Mouse (Mus musculus): ENCODE data around the gene Gm38119. TPM values are rescaled to one million over a fixed set of nuclear protein-coding genes. Genes with fewer than 3 reads are reported as not detected.
"Not testable (repeated sequence)": the region's sequence is repeated elsewhere in the genome, so short reads cannot be mapped to it uniquely, and the experiment has no call there.

Gm38119 gene
- polyA plus RNA-seq, 1 experiment from 2014 or later = not detected

DNA sequence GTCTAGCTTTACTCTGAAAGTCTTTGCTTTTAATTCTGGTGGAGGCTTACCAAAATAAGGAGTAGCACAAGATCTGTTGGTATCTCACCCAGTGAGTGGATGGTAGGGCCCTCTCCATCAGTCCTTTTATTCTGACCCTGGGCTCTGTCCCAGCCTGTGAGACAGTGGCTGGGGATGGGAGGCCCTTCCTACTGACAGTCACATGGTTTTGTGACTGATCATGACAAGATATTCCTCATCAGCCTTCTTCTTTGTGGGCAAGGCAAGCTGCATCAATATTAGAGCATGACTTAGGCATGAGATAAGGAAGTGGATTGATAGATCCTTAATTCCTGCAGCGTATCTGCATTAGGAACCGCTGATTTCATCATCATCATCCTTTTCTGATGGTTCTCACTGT, 29.9 kb downstream of the Gm38119 start, which contains the start of gene Lce1e:
Gene Lce1e (minus strand): TSS at position 101 of the 400 bp plus-strand sequence.
- Histone ChIP-seq H3K4me2 (ENCODE audit: low read depth, low read length) (no peak within 1 kb of the TSS), H3K27me3 (ENCODE audit: control insufficient read depth, insufficient read depth, low read length) (no peaks in the 10 kb centered on the region), H3K4me3 (replicated peaks; ENCODE audit: low read length) (no peak within 1 kb of the TSS), H3K9me3 (replicated peaks; ENCODE audit: control insufficient read depth, low read length) (no peaks in the 10 kb centered on the region), H3K4me1 (ENCODE audit: control insufficient read depth, insufficient read depth, low read length) (no peaks in the 10 kb centered on the region), H3K36me3 (ENCODE audit: control insufficient read depth, insufficient read depth, low read length) (no peaks in the 10 kb centered on the region), H3K9ac (ENCODE audit: low read length) (no peak within 1 kb of the TSS), H3K27ac (ENCODE audit: low read length) (no peak within 1 kb of the TSS)
- 71% methylated on average over 2 of the region's 2 CpGs for WGBS
- no peak for ATAC-seq (ENCODE audit: insufficient read depth, low FRiP score)

GRCm38 (mm10) chr3:92694613-92695012, 44.3 kb downstream of the Gm38119 start:
- no peaks in the 10 kb centered on the region for H3K36me3 ChIP-seq (ENCODE audit: control insufficient read depth, insufficient read depth, low read length)
- H3K9ac ChIP-seq (ENCODE audit: low read length) = no peak overlapping the region
- WGBS = 15% methylated on average over 1 of the region's 1 CpGs
- H3K4me2 ChIP-seq (ENCODE audit: low read depth, low read length) = no peak overlapping the region
- no peak overlapping the region for H3K4me3 ChIP-seq (replicated peaks; ENCODE audit: low read length)
- ATAC-seq (ENCODE audit: insufficient read depth, low FRiP score) = no peak
- no peak overlapping the region for H3K27ac ChIP-seq (ENCODE audit: low read length)
- no peaks in the 10 kb centered on the region for H3K27me3 ChIP-seq (ENCODE audit: control insufficient read depth, insufficient read depth, low read length)
- no peaks in the 10 kb centered on the region for H3K9me3 ChIP-seq (replicated peaks; ENCODE audit: control insufficient read depth, low read length)
- no peaks in the 10 kb centered on the region for H3K4me1 ChIP-seq (ENCODE audit: control insufficient read depth, insufficient read depth, low read length)

- Histone ChIP-seq H3K4me3 (replicated peaks; ENCODE audit: low read length) (no peak overlapping the region), H3K4me2 (ENCODE audit: low read depth, low read length) (no peak overlapping the region), H3K4me1 (ENCODE audit: control insufficient read depth, insufficient read depth, low read length) (no peaks in the 10 kb centered on the region), H3K9me3 (replicated peaks; ENCODE audit: control insufficient read depth, low read length) (no peaks in the 10 kb centered on the region), H3K27ac (ENCODE audit: low read length) (no peak overlapping the region), H3K27me3 (ENCODE audit: control insufficient read depth, insufficient read depth, low read length) (no peaks in the 10 kb centered on the region), H3K36me3 (ENCODE audit: control insufficient read depth, insufficient read depth, low read length) (no peaks in the 10 kb centered on the region), H3K9ac (ENCODE audit: low read length) (no peak overlapping the region)
- no peak for ATAC-seq (ENCODE audit: insufficient read depth, low FRiP score)
Measured at GRCm38 (mm10) chr3:92691688-92692087, 47.2 kb downstream of the Gm38119 start.

DNA sequence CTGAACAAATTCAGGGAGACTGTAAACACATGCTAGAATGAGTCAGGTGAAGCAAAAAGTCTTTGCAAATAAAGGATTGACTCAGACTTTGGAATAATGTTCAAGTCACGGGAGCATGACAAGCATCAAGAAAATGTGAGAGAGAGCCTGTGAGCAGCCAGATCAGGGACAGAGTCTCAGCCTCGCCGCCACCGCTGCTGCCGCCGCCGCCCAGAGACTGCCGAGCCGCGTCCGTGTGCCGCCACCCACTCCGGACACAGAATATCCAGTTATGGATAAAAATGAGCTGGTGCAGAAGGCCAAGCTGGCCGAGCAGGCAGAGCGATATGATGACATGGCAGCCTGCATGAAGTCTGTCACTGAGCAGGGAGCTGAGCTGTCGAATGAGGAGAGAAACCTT, 49.7 kb downstream of the Gm38119 start:
- not testable (repeated sequence) for ATAC-seq (ENCODE audit: insufficient read depth, low FRiP score); H3K9ac ChIP-seq (ENCODE audit: low read length); H3K4me3 ChIP-seq (replicated peaks; ENCODE audit: low read length); H3K36me3 ChIP-seq (ENCODE audit: control insufficient read depth, insufficient read depth, low read length); H3K9me3 ChIP-seq (replicated peaks; ENCODE audit: control insufficient read depth, low read length); H3K27me3 ChIP-seq (ENCODE audit: control insufficient read depth, insufficient read depth, low read length); H3K27ac ChIP-seq (ENCODE audit: low read length); H3K4me2 ChIP-seq (ENCODE audit: low read depth, low read length); H3K4me1 ChIP-seq (ENCODE audit: control insufficient read depth, insufficient read depth, low read length)
- whole genome bisulfite sequencing = 54% methylated on average over 16 of the region's 16 CpGs

Other genes with a start within 250 kb of the Gm38119 start
- gene Sprr4, start 238.6 kb downstream of the Gm38119 start, polyA plus RNA-seq (2015; fragmentation: Nextera tagmentation; extraction: Ambion mirVana) = not detected in 2 replicates
- not detected in 2 replicates for gene 2310046K23Rik, start 204.6 kb downstream of the Gm38119 start, polyA plus RNA-seq (2015; fragmentation: Nextera tagmentation; extraction: Ambion mirVana)
- 1.3 and 2.0 TPM in 2 replicates for gene Ivl, start 165.4 kb downstream of the Gm38119 start, polyA plus RNA-seq (2015; fragmentation: Nextera tagmentation; extraction: Ambion mirVana)
- gene Smcp, start 150.1 kb downstream of the Gm38119 start, polyA plus RNA-seq (2015; fragmentation: Nextera tagmentation; extraction: Ambion mirVana) = 1.4 and 1.7 TPM in 2 replicates
- not detected in 2 replicates for gene 2210017I01Rik, start 131.6 kb downstream of the Gm38119 start, polyA plus RNA-seq (2015; fragmentation: Nextera tagmentation; extraction: Ambion mirVana)
- gene Lce6a, start 117.4 kb downstream of the Gm38119 start, polyA plus RNA-seq (2015; fragmentation: Nextera tagmentation; extraction: Ambion mirVana) = not detected in 2 replicates
- 0.40 TPM in 1 of 2 replicates, not detected in the other for gene Lce1a1, start 90.8 kb downstream of the Gm38119 start, polyA plus RNA-seq (2015; fragmentation: Nextera tagmentation; extraction: Ambion mirVana)
- not detected in 2 replicates for gene Lce1b, start 82.2 kb downstream of the Gm38119 start, polyA plus RNA-seq (2015; fragmentation: Nextera tagmentation; extraction: Ambion mirVana)
- gene Lce1a2, start 68.8 kb downstream of the Gm38119 start, polyA plus RNA-seq (2015; fragmentation: Nextera tagmentation; extraction: Ambion mirVana) = 0.26 and 0.45 TPM in 2 replicates
- gene Lce1c, start 59.8 kb downstream of the Gm38119 start, polyA plus RNA-seq (2015; fragmentation: Nextera tagmentation; extraction: Ambion mirVana) = 0.19 TPM in 1 of 2 replicates, not detected in the other
- gene Lce1d, start 51.9 kb downstream of the Gm38119 start, polyA plus RNA-seq (2015; fragmentation: Nextera tagmentation; extraction: Ambion mirVana) = not detected in 2 replicates
- not detected in 2 replicates for gene Lce1e, start 30.0 kb downstream of the Gm38119 start, polyA plus RNA-seq (2015; fragmentation: Nextera tagmentation; extraction: Ambion mirVana)
- gene Lce1f, start 18.7 kb downstream of the Gm38119 start, polyA plus RNA-seq (2015; fragmentation: Nextera tagmentation; extraction: Ambion mirVana) = not detected in 2 replicates
- not detected in 2 replicates for gene Lce1g, start 13.2 kb upstream of the Gm38119 start, polyA plus RNA-seq (2015; fragmentation: Nextera tagmentation; extraction: Ambion mirVana)
- gene Lce1h, start 26.0 kb upstream of the Gm38119 start, polyA plus RNA-seq (2015; fragmentation: Nextera tagmentation; extraction: Ambion mirVana) = not detected in 2 replicates
- gene Lce1i, start 39.8 kb upstream of the Gm38119 start, polyA plus RNA-seq (2015; fragmentation: Nextera tagmentation; extraction: Ambion mirVana) = 0.32 TPM in 1 of 2 replicates, not detected in the other
- gene Lce1j, start 51.4 kb upstream of the Gm38119 start, polyA plus RNA-seq (2015; fragmentation: Nextera tagmentation; extraction: Ambion mirVana) = not detected in 2 replicates
- not detected in 2 replicates for gene Lce1k, start 68.8 kb upstream of the Gm38119 start, polyA plus RNA-seq (2015; fragmentation: Nextera tagmentation; extraction: Ambion mirVana)
- gene Kprp, start 88.2 kb upstream of the Gm38119 start, polyA plus RNA-seq (2015; fragmentation: Nextera tagmentation; extraction: Ambion mirVana) = 0.84 and 1.4 TPM in 2 replicates
- not detected in 2 replicates for gene Lce1l, start 112.2 kb upstream of the Gm38119 start, polyA plus RNA-seq (2015; fragmentation: Nextera tagmentation; extraction: Ambion mirVana)
- not detected in 2 replicates for gene 2310050C09Rik, start 131.1 kb upstream of the Gm38119 start, polyA plus RNA-seq (2015; fragmentation: Nextera tagmentation; extraction: Ambion mirVana)
- gene Lce3a, start 187.1 kb upstream of the Gm38119 start, polyA plus RNA-seq (2015; fragmentation: Nextera tagmentation; extraction: Ambion mirVana) = 7.5 and 10.8 TPM in 2 replicates
- gene Lce3b, start 193.9 kb upstream of the Gm38119 start, polyA plus RNA-seq (2015; fragmentation: Nextera tagmentation; extraction: Ambion mirVana) = 1.7 and 2.1 TPM in 2 replicates
- 3.7 and 4.0 TPM in 2 replicates for gene Lce3c, start 205.4 kb upstream of the Gm38119 start, polyA plus RNA-seq (2015; fragmentation: Nextera tagmentation; extraction: Ambion mirVana)
- gene Lce3d, start 218.3 kb upstream of the Gm38119 start, polyA plus RNA-seq (2015; fragmentation: Nextera tagmentation; extraction: Ambion mirVana) = not detected in 2 replicates
- 5.9 TPM in 2 replicates for gene Lce3e, start 228.0 kb upstream of the Gm38119 start, polyA plus RNA-seq (2015; fragmentation: Nextera tagmentation; extraction: Ambion mirVana)

Data from stomach, embryonic 16.5 days (tissue).